ENCODE assay signal across 19 mouse cellular contexts in genomic region chr8:92272726-92273125, GRCm38 (mm10).
DNase-seq lines count a peak whose midpoint lies in the region; ATAC-seq and TF ChIP-seq lines count a peak whose summit lies in the region.
"Had no signal": no experiment of that assay in that cellular context is flagged by ENCODE, and none has a peak within 500 bp of the region (broad histone marks: within the 10 kb centered on the region; RNA-seq: fewer than 3 reads in every experiment).

No protein-coding gene starts in this region.

- 0 out of 2 replicates have a peak, but pooled peaks cover 3% of the 10 kb centered on the region for H3K9me3 ChIP-seq in liver, postnatal 0 days (ENCODE audit: low read length)
- H3K9me3 ChIP-seq in liver, embryonic 12.5 days (replicated peaks) = peaks cover 6% of the 10 kb centered on the region; the same call in 1 of the 2 replicates

- TF ChIP-seq EP300 in liver, postnatal 0 days (IDR thresholded peaks at IDR 0.05; ENCODE audit: low read depth) = no peak

- peak; percentile 77 for DNase-seq in liver, adult 2 months (ENCODE audit: extremely low read depth, low read depth, low spot score)
- DNase-seq in liver = no peak
- no peak for DNase-seq in liver, postnatal 0 days
- DNase-seq: adrenal gland, adult 2 months; adrenal gland, adult 8-10 months; adrenal gland, postnatal 10 days; adrenal gland, postnatal 14 days; adrenal gland, postnatal 25 days; adrenal gland, postnatal 36 days; B cell, adult 2 months; cerebellum, adult 11 months; cerebellum, adult 11-12 months; cerebellum, adult 18-20 months had no signal

- no peaks in the 10 kb centered on the region; the same call in 1 of the 2 replicates for H3K4me1 ChIP-seq in liver, adult 2 months (ENCODE audit: control insufficient read depth, insufficient read depth, low read length)
- H3K4me1 ChIP-seq in liver, postnatal 0 days (ENCODE audit: insufficient read depth) = no peaks in the 10 kb centered on the region
- no peaks in the 10 kb centered on the region for H3K4me1 ChIP-seq in liver, embryonic 12.5 days

- 0 out of 2 replicates have a peak overlapping the region, but pooled peaks have one; percentile 19 for H3K27ac ChIP-seq in liver, adult 2 months (replicated peaks; ENCODE audit: insufficient read depth, low read depth, low read length)
- 0 out of 2 replicates have a peak overlapping the region, but pooled peaks have one; percentile 39 for H3K27ac ChIP-seq in liver, postnatal 0 days (ENCODE audit: low read depth)
- no peak overlapping the region for H3K27ac ChIP-seq in liver, embryonic 12.5 days

- 0 out of 2 replicates have a peak, but pooled peaks cover 2% of the 10 kb centered on the region for H3K27me3 ChIP-seq in liver, adult 2 months (ENCODE audit: control insufficient read depth, insufficient read depth, low read length)
- no peaks in the 10 kb centered on the region for H3K27me3 ChIP-seq in liver, postnatal 0 days (ENCODE audit: insufficient read depth, low read length)
- no peaks in the 10 kb centered on the region for H3K27me3 ChIP-seq in liver, embryonic 12.5 days (replicated peaks)
- H3K27me3 ChIP-seq: CH12.LX had no signal

- ATAC-seq in liver, postnatal 0 days = peak; percentile 86
- ATAC-seq in liver, embryonic 12.5 days = no peak
- ATAC-seq: activated CD4-positive, CD25-positive, alpha-beta regulatory T cell, adult 4 months; CD4-positive, CD25-positive, alpha-beta regulatory T cell, adult 4 months; Patski had no signal

- no peak overlapping the region for H3K4me2 ChIP-seq in liver, postnatal 0 days (ENCODE audit: low read depth, low read length)
- H3K4me2 ChIP-seq in liver, embryonic 12.5 days = no peak overlapping the region

- H3K79me2 ChIP-seq in liver, adult 2 months (ENCODE audit: control insufficient read depth, insufficient read depth, low read length) = no peaks in the 10 kb centered on the region

- no peak for TF ChIP-seq CTCF in liver, adult 2 months (IDR thresholded peaks at IDR 0.05; ENCODE audit: low read depth, low read length)
- TF ChIP-seq CTCF in liver, postnatal 0 days (IDR thresholded peaks at IDR 0.05; ENCODE audit: low read depth) = no peak

- no peak overlapping the region for H3K4me3 ChIP-seq in liver, adult 2 months (ENCODE audit: insufficient read depth, low read depth, low read length)
- no peak overlapping the region for H3K4me3 ChIP-seq in liver, postnatal 0 days (ENCODE audit: low read depth, low read length)
- no peak overlapping the region for H3K4me3 ChIP-seq in liver, embryonic 12.5 days

- WGBS in liver, adult 2 months = 29% methylated on average over 1 of the region's 1 CpGs
- 73% methylated on average over 1 of the region's 1 CpGs for WGBS in liver, postnatal 0 days (ENCODE audit: insufficient replicate concordance)
- WGBS in liver, embryonic 12.5 days (ENCODE audit: insufficient replicate concordance) = 68% methylated on average over 1 of the region's 1 CpGs

- no peak for TF ChIP-seq POLR2A in liver, adult 2 months (IDR thresholded peaks at IDR 0.05; ENCODE audit: extremely low read depth, insufficient read depth, low read length)

- no peaks in the 10 kb centered on the region for H3K36me3 ChIP-seq in liver, adult 2 months (ENCODE audit: control insufficient read depth, insufficient read depth, low read length)
- H3K36me3 ChIP-seq in liver, postnatal 0 days (replicated peaks; ENCODE audit: insufficient read depth, low read length) = no peaks in the 10 kb centered on the region
- H3K36me3 ChIP-seq in liver, embryonic 12.5 days = no peaks in the 10 kb centered on the region
- H3K36me3 ChIP-seq: G1E had no signal

- H3K9ac ChIP-seq in liver, adult 2 months (ENCODE audit: low read depth, low read length) = no peak overlapping the region
- H3K9ac ChIP-seq in liver, postnatal 0 days (replicated peaks) = no peak overlapping the region
- H3K9ac ChIP-seq in liver, embryonic 12.5 days = no peak overlapping the region
